Mouse (Mus musculus): Measurements from ENCODE around the gene Atcay. TPM values are rescaled to one million over a fixed set of nuclear protein-coding genes. Genes with fewer than 3 reads are reported as not detected.
A peak's percentile ranks its signal among the peaks of the same experiment; 100 is the strongest.

Gene Atcay
- polyA plus RNA-seq, 1 experiment from 2014 or later = 75.3 TPM

- no peak for ATAC-seq (replicated peaks)
- Histone ChIP-seq H3K4me2 (replicated peaks) (no peak overlapping the region), H3K36me3 (no peaks in the 10 kb centered on the region), H3K9ac (replicated peaks) (no peak overlapping the region), H3K4me1 (peaks cover 18% of the 10 kb centered on the region), H3K27ac (replicated peaks) (no peak overlapping the region), H3K9me3 (no peaks in the 10 kb centered on the region), H3K27me3 (peaks cover 35% of the 10 kb centered on the region; the same call in 1 of the 2 replicates), H3K4me3 (no peak overlapping the region)
- WGBS = 71% methylated on average over 11 of the region's 11 CpGs
These were observed 34.1 kb downstream of the Atcay start for GRCm38 (mm10) chr10:81196470-81197065.

- Histone ChIP-seq H3K4me2 (replicated peaks) (no peak overlapping the region), H3K36me3 (peaks cover 10% of the 10 kb centered on the region), H3K27ac (replicated peaks) (no peak overlapping the region), H3K9ac (replicated peaks) (no peak overlapping the region), H3K9me3 (no peaks in the 10 kb centered on the region), H3K4me3 (no peak overlapping the region), H3K27me3 (peaks cover 35% of the 10 kb centered on the region; the same call in 1 of the 2 replicates), H3K4me1 (peaks cover 18% of the 10 kb centered on the region)
- no peak for ATAC-seq (replicated peaks)
- WGBS = 68% methylated on average over 4 of the region's 4 CpGs
These were observed 35.3 kb downstream of the Atcay start for GRCm38 (mm10) chr10:81195300-81195699.

GRCm38 (mm10) chr10:81193991-81194774, 36.5 kb downstream of the Atcay start:
- Histone ChIP-seq H3K27me3 (peaks cover 35% of the 10 kb centered on the region; the same call in 1 of the 2 replicates), H3K9me3 (no peaks in the 10 kb centered on the region), H3K4me2 (replicated peaks) (no peak overlapping the region), H3K4me3 (no peak overlapping the region), H3K4me1 (peaks cover 18% of the 10 kb centered on the region), H3K36me3 (peaks cover 18% of the 10 kb centered on the region), H3K9ac (replicated peaks) (no peak overlapping the region), H3K27ac (replicated peaks) (no peak overlapping the region)
- no peak for ATAC-seq (replicated peaks)
- WGBS = 13% methylated on average over 37 of the region's 37 CpGs

- Histone ChIP-seq H3K9me3 (no peaks in the 10 kb centered on the region), H3K4me1 (peaks cover 18% of the 10 kb centered on the region), H3K4me2 (replicated peaks) (peak overlapping the region; percentile 90), H3K36me3 (peaks cover 18% of the 10 kb centered on the region), H3K27ac (replicated peaks) (peak overlapping the region; percentile 97), H3K27me3 (peaks cover 35% of the 10 kb centered on the region; the same call in 1 of the 2 replicates), H3K9ac (replicated peaks) (peak overlapping the region; percentile 77), H3K4me3 (peak overlapping the region; percentile 71)
- peak; percentile 61 for ATAC-seq (replicated peaks)
- WGBS = 2% methylated on average over 19 of the region's 19 CpGs
These were observed 37.6 kb downstream of the Atcay start for GRCm38 (mm10) chr10:81192968-81193501.

- under 1% methylated on average over 89 of the region's 93 CpGs for WGBS
- H3K4me3 ChIP-seq = peak overlapping the region; percentile 71
- peaks cover 35% of the 10 kb centered on the region; the same call in 1 of the 2 replicates for H3K27me3 ChIP-seq
- H3K27ac ChIP-seq (replicated peaks) = peak overlapping the region; percentile 97
- H3K4me1 ChIP-seq = peaks cover 18% of the 10 kb centered on the region
- H3K9me3 ChIP-seq = no peaks in the 10 kb centered on the region
- H3K36me3 ChIP-seq = peaks cover 18% of the 10 kb centered on the region
- peak overlapping the region; percentile 77 for H3K9ac ChIP-seq (replicated peaks)
- peak overlapping the region; percentile 90 for H3K4me2 ChIP-seq (replicated peaks)
- ATAC-seq (replicated peaks) = peak; percentile 90
These were observed 38.2 kb downstream of the Atcay start for GRCm38 (mm10) chr10:81192270-81192967.

- no peak overlapping the region for H3K9ac ChIP-seq (replicated peaks)
- H3K9me3 ChIP-seq = no peaks in the 10 kb centered on the region
- H3K36me3 ChIP-seq = peaks cover 22% of the 10 kb centered on the region
- peak overlapping the region; percentile 97 for H3K27ac ChIP-seq (replicated peaks)
- peak overlapping the region; percentile 90 for H3K4me2 ChIP-seq (replicated peaks)
- peaks cover 27% of the 10 kb centered on the region; the same call in 1 of the 2 replicates for H3K27me3 ChIP-seq
- no peak overlapping the region for H3K4me3 ChIP-seq
- no peak for ATAC-seq (replicated peaks)
- WGBS = 87% methylated on average over 18 of the region's 18 CpGs
- H3K4me1 ChIP-seq = peaks cover 18% of the 10 kb centered on the region
These were observed 39.2 kb downstream of the Atcay start for GRCm38 (mm10) chr10:81191342-81191982.

- WGBS = 78% methylated on average over 6 of the region's 6 CpGs
- H3K36me3 ChIP-seq = peaks cover 23% of the 10 kb centered on the region
- no peaks in the 10 kb centered on the region for H3K9me3 ChIP-seq
- H3K27ac ChIP-seq (replicated peaks) = no peak overlapping the region
- H3K4me3 ChIP-seq = no peak overlapping the region
- no peak overlapping the region for H3K4me2 ChIP-seq (replicated peaks)
- no peak overlapping the region for H3K9ac ChIP-seq (replicated peaks)
- ATAC-seq (replicated peaks) = no peak
- H3K4me1 ChIP-seq = peaks cover 18% of the 10 kb centered on the region
- peaks cover 22% of the 10 kb centered on the region; the same call in 1 of the 2 replicates for H3K27me3 ChIP-seq
These were observed 39.7 kb downstream of the Atcay start for GRCm38 (mm10) chr10:81190912-81191321.

GRCm38 (mm10) chr10:81190236-81190911, 40.3 kb downstream of the Atcay start:
- H3K4me3 ChIP-seq = no peak overlapping the region
- peaks cover 16% of the 10 kb centered on the region; the same call in 1 of the 2 replicates for H3K27me3 ChIP-seq
- H3K36me3 ChIP-seq = peaks cover 23% of the 10 kb centered on the region
- 67% methylated on average over 31 of the region's 31 CpGs for WGBS
- ATAC-seq (replicated peaks) = no peak
- no peak overlapping the region for H3K9ac ChIP-seq (replicated peaks)
- H3K9me3 ChIP-seq = no peaks in the 10 kb centered on the region
- H3K4me2 ChIP-seq (replicated peaks) = no peak overlapping the region
- H3K27ac ChIP-seq (replicated peaks) = no peak overlapping the region
- H3K4me1 ChIP-seq = peaks cover 18% of the 10 kb centered on the region

GRCm38 (mm10) chr10:81189821-81190220, 40.8 kb downstream of the Atcay start:
- H3K27ac ChIP-seq (replicated peaks) = no peak overlapping the region
- H3K27me3 ChIP-seq = peaks cover 11% of the 10 kb centered on the region; the same call in 1 of the 2 replicates
- H3K4me3 ChIP-seq = no peak overlapping the region
- H3K4me2 ChIP-seq (replicated peaks) = no peak overlapping the region
- H3K9ac ChIP-seq (replicated peaks) = no peak overlapping the region
- 81% methylated on average over 26 of the region's 26 CpGs for WGBS
- no peaks in the 10 kb centered on the region for H3K9me3 ChIP-seq
- no peak for ATAC-seq (replicated peaks)
- H3K36me3 ChIP-seq = peaks cover 27% of the 10 kb centered on the region
- peaks cover 18% of the 10 kb centered on the region for H3K4me1 ChIP-seq

GRCm38 (mm10) chr10:81187161-81187560, 43.5 kb downstream of the Atcay start:
- no peak overlapping the region for H3K27ac ChIP-seq (replicated peaks)
- no peaks in the 10 kb centered on the region for H3K9me3 ChIP-seq
- H3K27me3 ChIP-seq = no peaks in the 10 kb centered on the region
- no peak overlapping the region for H3K4me2 ChIP-seq (replicated peaks)
- no peak overlapping the region for H3K9ac ChIP-seq (replicated peaks)
- no peak for ATAC-seq (replicated peaks)
- WGBS = 97% methylated on average over 9 of the region's 9 CpGs
- no peak overlapping the region for H3K4me3 ChIP-seq
- peaks cover 39% of the 10 kb centered on the region for H3K36me3 ChIP-seq
- H3K4me1 ChIP-seq = peaks cover 22% of the 10 kb centered on the region

- H3K4me3 ChIP-seq = no peak overlapping the region
- H3K27ac ChIP-seq (replicated peaks) = no peak overlapping the region
- peaks cover 29% of the 10 kb centered on the region for H3K4me1 ChIP-seq
- H3K9me3 ChIP-seq = no peaks in the 10 kb centered on the region
- no peaks in the 10 kb centered on the region for H3K27me3 ChIP-seq
- no peak overlapping the region for H3K9ac ChIP-seq (replicated peaks)
- H3K36me3 ChIP-seq = peaks cover 47% of the 10 kb centered on the region
- ATAC-seq (replicated peaks) = no peak
- H3K4me2 ChIP-seq (replicated peaks) = no peak overlapping the region
- 68% methylated on average over 4 of the region's 4 CpGs for WGBS
These were observed 45.9 kb downstream of the Atcay start for GRCm38 (mm10) chr10:81184765-81185164.
